Mouse (Mus musculus): Measurements from ENCODE around the gene Tmem184a.

The Tmem184a gene

GRCm38 (mm10) chr5:139813963-139814381 is 5.7 kb downstream of the Tmem184a start:
- no peak for DNase-seq (ENCODE audit: extremely low spot score, low read depth, low spot score)

GRCm38 (mm10) chr5:139813126-139813490 is 6.6 kb downstream of the Tmem184a start:
- DNase-seq (ENCODE audit: extremely low spot score, low read depth, low spot score): no peak

- DNase-seq (ENCODE audit: extremely low spot score, low read depth, low spot score): no peak
These were observed 7.2 kb downstream of the Tmem184a start for GRCm38 (mm10) chr5:139812398-139813125.

- DNase-seq (ENCODE audit: extremely low spot score, low read depth, low spot score): no peak
These were observed 7.9 kb downstream of the Tmem184a start for GRCm38 (mm10) chr5:139811677-139812397.

- DNase-seq (ENCODE audit: extremely low spot score, low read depth, low spot score): no peak
These were observed 10.3 kb downstream of the Tmem184a start for GRCm38 (mm10) chr5:139809397-139809796.

- no peak for DNase-seq (ENCODE audit: extremely low spot score, low read depth, low spot score)
These were observed 13.8 kb downstream of the Tmem184a start for GRCm38 (mm10) chr5:139805924-139806323.

- no peak for DNase-seq (ENCODE audit: extremely low spot score, low read depth, low spot score)
These were observed 15.1 kb downstream of the Tmem184a start for GRCm38 (mm10) chr5:139804573-139805111.

GRCm38 (mm10) chr5:139804107-139804551 is 15.6 kb downstream of the Tmem184a start:
- no peak for DNase-seq (ENCODE audit: extremely low spot score, low read depth, low spot score)

- no peak for DNase-seq (ENCODE audit: extremely low spot score, low read depth, low spot score)
These were observed 16.1 kb downstream of the Tmem184a start for GRCm38 (mm10) chr5:139803601-139804102.

GRCm38 (mm10) chr5:139803165-139803564 is 16.6 kb downstream of the Tmem184a start:
- DNase-seq (ENCODE audit: extremely low spot score, low read depth, low spot score): no peak

- no peak for DNase-seq (ENCODE audit: extremely low spot score, low read depth, low spot score)
These were observed 17.8 kb downstream of the Tmem184a start for GRCm38 (mm10) chr5:139801880-139802279.

- DNase-seq (ENCODE audit: extremely low spot score, low read depth, low spot score): no peak
These were observed 18.5 kb downstream of the Tmem184a start for GRCm38 (mm10) chr5:139801231-139801630.

GRCm38 (mm10) chr5:139799801-139800590 is 19.7 kb downstream of the Tmem184a start:
- no peak for DNase-seq (ENCODE audit: extremely low spot score, low read depth, low spot score)

GRCm38 (mm10) chr5:139799041-139799440 is 20.7 kb downstream of the Tmem184a start:
- DNase-seq (ENCODE audit: extremely low spot score, low read depth, low spot score): no peak

GRCm38 (mm10) chr5:139798168-139798900 is 21.4 kb downstream of the Tmem184a start:
- DNase-seq (ENCODE audit: extremely low spot score, low read depth, low spot score): no peak

GRCm38 (mm10) chr5:139797473-139798167 is 22.1 kb downstream of the Tmem184a start:
- no peak for DNase-seq (ENCODE audit: extremely low spot score, low read depth, low spot score)

- no peak for DNase-seq (ENCODE audit: extremely low spot score, low read depth, low spot score)
These were observed 22.8 kb downstream of the Tmem184a start for GRCm38 (mm10) chr5:139796900-139797299.

GRCm38 (mm10) chr5:139796001-139796620 is 23.6 kb downstream of the Tmem184a start:
- no peak for DNase-seq (ENCODE audit: extremely low spot score, low read depth, low spot score)

GRCm38 (mm10) chr5:139794938-139795337 is 24.8 kb downstream of the Tmem184a start:
- DNase-seq (ENCODE audit: extremely low spot score, low read depth, low spot score): no peak
